Mouse (Mus musculus) limb, embryonic 13.5 days (tissue): ENCODE measurements at regions not wholly inside any gene's neighbourhood (a gene's known extent, or its start where the extent isn't known, plus 50 kb on each side); places are given as distances from the start of the nearest gene placed in this dataset.

Source experiments
- ATAC-seq: fragments of 200-750 bp; cut with Nextera tagmentation; 2 replicates; pipeline ENCODE4 v1.8.0; 2017; ENCODE audit warnings: low read depth, moderate number of reproducible peaks, moderate TSS enrichment; ENCODE audit not compliant: low FRiP score
- H3K27ac ChIP-seq: fragments of 300-500 bp; sonication (generic); 2 replicates; pipeline ENCODE4 v1.5.1; 2015; ENCODE audit warnings: inconsistent platforms, mild to moderate bottlenecking, moderate library complexity
- H3K27me3 ChIP-seq: fragments of 300-500 bp; sonication (generic); 2 replicates; pipeline ENCODE4 v1.6.1; 2015; ENCODE audit warnings: mild to moderate bottlenecking, inconsistent platforms
- H3K36me3 ChIP-seq: fragments of 300-500 bp; sonication (generic); 2 replicates; pipeline ENCODE4 v1.6.1; 2015; ENCODE audit warnings: inconsistent platforms, mild to moderate bottlenecking, moderate library complexity
- H3K4me1 ChIP-seq: fragments of 300-500 bp; sonication (generic); 2 replicates; pipeline ENCODE4 v1.6.1; 2015; ENCODE audit warnings: inconsistent platforms
- H3K4me2 ChIP-seq: fragments of 300-500 bp; sonication (generic); replicated peaks from 2 replicates; pipeline ENCODE4 v1.6.1; 2015; ENCODE audit warnings: inconsistent platforms, mild to moderate bottlenecking, moderate library complexity
- H3K4me3 ChIP-seq: fragments of 300-500 bp; sonication (generic); 2 replicates; pipeline ENCODE4 v1.5.1; 2015; ENCODE audit warnings: moderate library complexity, mild to moderate bottlenecking, inconsistent platforms
- H3K9ac ChIP-seq: fragments of 300-500 bp; sonication (generic); 2 replicates; pipeline ENCODE4 v1.6.1; 2015; ENCODE audit warnings: mild to moderate bottlenecking, inconsistent platforms
- H3K9me3 ChIP-seq: fragments of 300-500 bp; sonication (generic); 2 replicates; pipeline ENCODE4 v1.6.1; 2016; ENCODE audit warnings: inconsistent platforms
- WGBS: fragments of 180-500 bp; shearing (Covaris S2); methylation state at CpG from one replicate; pipeline ENCODE4 v1.1.7; 2015; 5-methylcytosine and 5-hydroxymethylcytosine counted together

- Histone ChIP-seq H3K9ac (no peak overlapping the region), H3K4me2 (no peak overlapping the region), H3K36me3 (no peaks in the 10 kb centered on the region), H3K27me3 (peaks cover 3% of the 10 kb centered on the region; the same call in 1 of the 2 replicates), H3K4me3 (no peak overlapping the region), H3K27ac (no peak overlapping the region), H3K4me1 (no peaks in the 10 kb centered on the region), H3K9me3 (no peaks in the 10 kb centered on the region)
- WGBS, result 91% methylated on average over 11 of the region's 11 CpGs
- ATAC-seq, result no peak
Observed at GRCm38 (mm10) chr16:29027856-29028255, 98.4 kb upstream of the Mb21d2 start.

DNA sequence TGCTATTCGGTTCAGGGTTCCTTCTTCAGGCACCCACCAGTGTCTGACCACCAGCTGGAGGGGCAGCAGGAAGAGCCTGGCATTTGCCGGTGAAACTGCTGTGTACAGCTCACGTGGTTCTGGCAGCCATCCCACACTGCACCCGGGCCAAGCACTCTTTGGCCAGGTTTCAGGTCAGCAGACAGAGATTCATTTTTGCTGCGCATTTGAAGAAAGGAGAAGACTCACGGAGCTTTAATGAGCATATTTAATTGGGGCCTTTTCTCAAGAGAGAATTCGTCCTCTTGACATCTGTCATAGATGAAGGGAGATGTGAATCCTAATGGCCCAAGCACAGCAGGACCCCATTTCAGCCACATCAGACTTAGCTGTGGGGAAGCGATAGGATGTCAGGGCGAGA is 71.8 kb upstream of the Mb21d2 start:
- 80% methylated on average over 9 of the region's 9 CpGs for WGBS
- Histone ChIP-seq H3K4me2 (no peak overlapping the region), H3K4me3 (no peak overlapping the region), H3K9ac (no peak overlapping the region), H3K4me1 (no peaks in the 10 kb centered on the region), H3K9me3 (no peaks in the 10 kb centered on the region), H3K36me3 (no peaks in the 10 kb centered on the region), H3K27ac (no peak overlapping the region), H3K27me3 (no peaks in the 10 kb centered on the region)
- no peak for ATAC-seq

DNA sequence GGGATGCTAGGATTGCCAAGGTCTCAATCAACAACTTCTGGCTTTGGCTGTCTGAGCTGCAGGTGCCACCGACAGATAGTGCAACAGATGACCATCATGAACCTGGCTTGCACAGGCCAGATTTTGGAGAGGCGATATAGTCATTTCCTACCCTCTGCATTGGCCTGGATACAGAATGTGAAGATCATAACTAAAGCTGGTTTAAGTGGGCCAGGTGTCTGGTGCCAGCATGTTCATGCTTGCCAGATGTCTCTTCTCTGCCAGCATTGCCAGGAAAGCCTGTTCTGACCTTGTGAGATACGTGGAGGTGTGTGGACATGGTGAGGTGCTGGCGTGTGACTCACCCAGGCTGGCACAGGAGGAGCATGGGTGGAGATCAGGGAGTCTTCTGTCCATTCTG is 70.2 kb upstream of the Mb21d2 start:
- Histone ChIP-seq H3K4me2 (no peak overlapping the region), H3K27ac (no peak overlapping the region), H3K27me3 (no peaks in the 10 kb centered on the region), H3K4me3 (no peak overlapping the region), H3K9ac (no peak overlapping the region), H3K36me3 (no peaks in the 10 kb centered on the region), H3K9me3 (no peaks in the 10 kb centered on the region), H3K4me1 (no peaks in the 10 kb centered on the region)
- ATAC-seq, result no peak
- 87% methylated on average over 4 of the region's 4 CpGs for WGBS

- no peak overlapping the region for H3K4me2 ChIP-seq
- no peak overlapping the region for H3K27ac ChIP-seq
- ATAC-seq, result no peak
- WGBS, result 86% methylated on average over 3 of the region's 3 CpGs
- H3K9me3 ChIP-seq, result no peaks in the 10 kb centered on the region
- H3K4me3 ChIP-seq, result no peak overlapping the region
- H3K4me1 ChIP-seq, result no peaks in the 10 kb centered on the region
- H3K9ac ChIP-seq, result no peak overlapping the region
- H3K36me3 ChIP-seq, result no peaks in the 10 kb centered on the region
- H3K27me3 ChIP-seq, result no peaks in the 10 kb centered on the region
Observed at GRCm38 (mm10) chr16:28996629-28997028, 67.2 kb upstream of the Mb21d2 start.

GRCm38 (mm10) chr16:28990666-28991065 is 61.2 kb upstream of the Mb21d2 start:
- no peaks in the 10 kb centered on the region for H3K4me1 ChIP-seq
- no peak for ATAC-seq
- 87% methylated on average over 3 of the region's 3 CpGs for WGBS
- no peak overlapping the region for H3K9ac ChIP-seq
- H3K27ac ChIP-seq, result no peak overlapping the region
- no peaks in the 10 kb centered on the region for H3K36me3 ChIP-seq
- H3K27me3 ChIP-seq, result no peaks in the 10 kb centered on the region
- no peaks in the 10 kb centered on the region for H3K9me3 ChIP-seq
- no peak overlapping the region for H3K4me3 ChIP-seq
- H3K4me2 ChIP-seq, result no peak overlapping the region

DNA sequence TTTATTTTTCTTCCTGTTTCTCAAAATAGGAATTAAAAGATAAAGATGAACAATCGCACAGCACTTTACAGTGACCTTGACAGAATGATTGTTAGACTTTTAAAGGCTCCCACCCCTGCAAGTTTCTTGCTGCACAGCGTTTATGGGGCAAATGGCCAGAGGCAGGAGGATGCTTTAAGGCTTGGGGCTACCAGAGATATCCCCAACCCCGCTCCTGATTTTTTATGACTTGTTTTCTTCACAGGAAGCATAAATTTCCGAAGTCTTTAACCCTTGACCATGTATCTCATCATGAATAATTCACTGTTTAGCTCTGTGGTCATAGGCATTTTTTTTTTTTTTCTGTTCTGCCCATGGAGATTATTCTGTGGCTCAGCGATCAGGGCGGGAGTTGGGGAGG is 55.5 kb upstream of the Mb21d2 start:
- no peaks in the 10 kb centered on the region for H3K9me3 ChIP-seq
- WGBS, result 41% methylated on average over 6 of the region's 6 CpGs
- no peak overlapping the region for H3K9ac ChIP-seq
- H3K4me1 ChIP-seq, result no peaks in the 10 kb centered on the region
- no peak overlapping the region for H3K4me2 ChIP-seq
- H3K27me3 ChIP-seq, result no peaks in the 10 kb centered on the region
- H3K36me3 ChIP-seq, result no peaks in the 10 kb centered on the region
- ATAC-seq, result no peak
- no peak overlapping the region for H3K27ac ChIP-seq
- no peak overlapping the region for H3K4me3 ChIP-seq

- no peak overlapping the region for H3K27ac ChIP-seq
- H3K36me3 ChIP-seq, result no peaks in the 10 kb centered on the region
- H3K27me3 ChIP-seq, result no peaks in the 10 kb centered on the region
- H3K4me3 ChIP-seq, result no peak overlapping the region
- H3K9ac ChIP-seq, result no peak overlapping the region
- no peaks in the 10 kb centered on the region for H3K9me3 ChIP-seq
- 82% methylated on average over 7 of the region's 7 CpGs for WGBS
- H3K4me1 ChIP-seq, result no peaks in the 10 kb centered on the region
- ATAC-seq, result no peak
- H3K4me2 ChIP-seq, result no peak overlapping the region
Observed at GRCm38 (mm10) chr16:28982901-28983300, 53.4 kb upstream of the Mb21d2 start.
